Mouse (Mus musculus) limb, embryonic 13.5 days (tissue): ENCODE measurements around the gene Ston1. TPM values are rescaled to one million over a fixed set of nuclear protein-coding genes. Genes with fewer than 3 reads are reported as not detected.
A peak's percentile ranks its signal among the peaks of the same experiment; 100 is the strongest.

Source experiments
- ATAC-seq: fragments of 200-750 bp; cut with Nextera tagmentation; 2 replicates; pipeline ENCODE4 v1.8.0; 2017; ENCODE audit warnings: low read depth, moderate number of reproducible peaks, moderate TSS enrichment; ENCODE audit not compliant: low FRiP score
- H3K27ac ChIP-seq: fragments of 300-500 bp; sonication (generic); 2 replicates; pipeline ENCODE4 v1.5.1; 2015; ENCODE audit warnings: inconsistent platforms, mild to moderate bottlenecking, moderate library complexity
- H3K27me3 ChIP-seq: fragments of 300-500 bp; sonication (generic); 2 replicates; pipeline ENCODE4 v1.6.1; 2015; ENCODE audit warnings: mild to moderate bottlenecking, inconsistent platforms
- H3K36me3 ChIP-seq: fragments of 300-500 bp; sonication (generic); 2 replicates; pipeline ENCODE4 v1.6.1; 2015; ENCODE audit warnings: inconsistent platforms, mild to moderate bottlenecking, moderate library complexity
- H3K4me1 ChIP-seq: fragments of 300-500 bp; sonication (generic); 2 replicates; pipeline ENCODE4 v1.6.1; 2015; ENCODE audit warnings: inconsistent platforms
- H3K4me2 ChIP-seq: fragments of 300-500 bp; sonication (generic); replicated peaks from 2 replicates; pipeline ENCODE4 v1.6.1; 2015; ENCODE audit warnings: inconsistent platforms, mild to moderate bottlenecking, moderate library complexity
- H3K4me3 ChIP-seq: fragments of 300-500 bp; sonication (generic); 2 replicates; pipeline ENCODE4 v1.5.1; 2015; ENCODE audit warnings: moderate library complexity, mild to moderate bottlenecking, inconsistent platforms
- H3K9ac ChIP-seq: fragments of 300-500 bp; sonication (generic); 2 replicates; pipeline ENCODE4 v1.6.1; 2015; ENCODE audit warnings: mild to moderate bottlenecking, inconsistent platforms
- H3K9me3 ChIP-seq: fragments of 300-500 bp; sonication (generic); 2 replicates; pipeline ENCODE4 v1.6.1; 2016; ENCODE audit warnings: inconsistent platforms
- WGBS: fragments of 180-500 bp; shearing (Covaris S2); methylation state at CpG from one replicate; pipeline ENCODE4 v1.1.7; 2015; 5-methylcytosine and 5-hydroxymethylcytosine counted together
- polyA plus RNA-seq: library from polyadenylated mRNA; unstranded; fragments of >200 nt; fragmentation: Nextera tagmentation; extraction: Ambion mirVana; gene quantifications from 2 replicates; pipeline ENCODE4 v1.2.1, GENCODE M21; 2015

Ston1 gene
- polyA plus RNA-seq, 1 experiment from 2014 or later = 9.8 TPM

GRCm38 (mm10) chr17:88629381-88629759 lies 31.9 kb downstream of the Ston1 start:
- peak overlapping the region; percentile 13; the same call in 1 of the 2 replicates for H3K9ac ChIP-seq
- H3K36me3 ChIP-seq = 0 out of 2 replicates have a peak, but pooled peaks cover under 1% of the 10 kb centered on the region
- no peaks in the 10 kb centered on the region for H3K27me3 ChIP-seq
- peak overlapping the region; percentile 85 for H3K27ac ChIP-seq
- peaks cover 79% of the 10 kb centered on the region for H3K4me1 ChIP-seq
- peak; percentile 62 for ATAC-seq
- H3K9me3 ChIP-seq = no peaks in the 10 kb centered on the region
- WGBS = 28% methylated on average over 4 of the region's 4 CpGs
- no peak overlapping the region for H3K4me3 ChIP-seq
- peak overlapping the region; percentile 49 for H3K4me2 ChIP-seq

GRCm38 (mm10) chr17:88629931-88630553 lies 32.6 kb downstream of the Ston1 start:
- peak overlapping the region; percentile 85 for H3K27ac ChIP-seq
- H3K36me3 ChIP-seq = peaks cover under 1% of the 10 kb centered on the region
- no peaks in the 10 kb centered on the region for H3K27me3 ChIP-seq
- 0 out of 2 replicates have a peak overlapping the region, but pooled peaks have one; percentile 3 for H3K4me3 ChIP-seq
- no peak for ATAC-seq
- 35% methylated on average over 11 of the region's 11 CpGs for whole genome bisulfite sequencing
- H3K9ac ChIP-seq = peak overlapping the region; percentile 13; the same call in 1 of the 2 replicates
- H3K4me2 ChIP-seq = peak overlapping the region; percentile 49
- peaks cover 75% of the 10 kb centered on the region for H3K4me1 ChIP-seq
- H3K9me3 ChIP-seq = no peaks in the 10 kb centered on the region

- no peaks in the 10 kb centered on the region for H3K9me3 ChIP-seq
- H3K4me2 ChIP-seq = peak overlapping the region; percentile 49; the same call in 1 of the 2 replicates
- no peaks in the 10 kb centered on the region for H3K27me3 ChIP-seq
- H3K4me3 ChIP-seq = no peak overlapping the region
- H3K4me1 ChIP-seq = peaks cover 70% of the 10 kb centered on the region
- H3K9ac ChIP-seq = no peak overlapping the region
- WGBS = 79% methylated on average over 3 of the region's 3 CpGs
- H3K27ac ChIP-seq = peak overlapping the region; percentile 85
- ATAC-seq = no peak
- peaks cover 6% of the 10 kb centered on the region for H3K36me3 ChIP-seq
These were observed 33.1 kb downstream of the Ston1 start for GRCm38 (mm10) chr17:88630554-88630948.

DNA sequence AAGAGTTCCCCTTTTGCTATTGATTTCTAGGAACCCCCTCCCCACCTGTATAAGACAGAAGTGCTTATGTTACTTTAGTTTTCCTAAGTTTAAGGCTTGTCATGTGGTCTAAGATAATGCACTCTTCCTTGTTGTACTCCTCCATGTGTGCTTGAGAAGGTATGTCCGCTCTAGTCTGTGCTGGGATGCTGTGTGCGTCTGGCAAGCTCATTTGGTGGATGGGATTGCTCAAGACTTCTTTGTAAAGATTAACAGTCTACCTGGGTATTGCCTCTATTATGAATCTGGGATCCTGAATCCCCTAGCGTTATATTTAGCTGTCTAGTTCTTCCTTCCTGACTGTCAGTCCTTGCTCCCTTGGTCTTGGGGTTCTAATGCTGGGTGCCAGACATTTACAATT lies 35.1 kb downstream of the Ston1 start:
- Histone ChIP-seq H3K4me1 (peaks cover 49% of the 10 kb centered on the region), H3K4me3 (no peak overlapping the region), H3K9me3 (no peaks in the 10 kb centered on the region), H3K27me3 (no peaks in the 10 kb centered on the region), H3K36me3 (peaks cover 21% of the 10 kb centered on the region), H3K9ac (no peak overlapping the region), H3K27ac (no peak overlapping the region), H3K4me2 (no peak overlapping the region)
- 96% methylated on average over 3 of the region's 3 CpGs for WGBS
- ATAC-seq = no peak

- no peaks in the 10 kb centered on the region for H3K9me3 ChIP-seq
- WGBS = 82% methylated on average over 14 of the region's 14 CpGs
These were observed 38.6 kb downstream of the Ston1 start for GRCm38 (mm10) chr17:88636076-88636475.

DNA sequence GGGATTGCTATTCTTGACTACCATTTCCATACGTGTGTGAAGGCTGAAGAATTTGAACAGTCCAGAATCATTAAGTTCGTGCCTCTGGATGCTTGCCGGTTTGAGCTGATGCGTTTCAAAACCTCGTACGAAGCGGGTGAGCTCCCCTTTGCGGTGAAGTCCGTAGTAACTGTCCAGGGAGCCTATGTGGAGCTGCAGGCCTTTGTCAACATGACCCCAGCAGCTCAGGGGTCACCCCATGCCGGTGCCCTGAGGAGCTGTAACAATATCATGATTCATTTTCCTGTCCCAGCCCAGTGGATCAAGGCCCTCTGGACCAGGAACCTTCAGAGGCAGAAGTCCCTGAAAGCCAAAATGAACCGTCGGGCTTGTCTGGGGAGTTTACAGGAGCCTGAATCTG lies 39.1 kb downstream of the Ston1 start:
- Histone ChIP-seq H3K9me3 (no peaks in the 10 kb centered on the region), H3K4me3 (no peak overlapping the region), H3K27ac (no peak overlapping the region), H3K4me1 (peaks cover 9% of the 10 kb centered on the region), H3K9ac (no peak overlapping the region), H3K4me2 (no peak overlapping the region), H3K27me3 (no peaks in the 10 kb centered on the region), H3K36me3 (peaks cover 26% of the 10 kb centered on the region)
- WGBS = 69% methylated on average over 12 of the region's 12 CpGs
- no peak for ATAC-seq

More at GRCm38 (mm10) chr17:88636076-88636475, 38.6 kb downstream of the Ston1 start:
- Histone ChIP-seq H3K4me1 (peaks cover 14% of the 10 kb centered on the region), H3K27me3 (no peaks in the 10 kb centered on the region), H3K9ac (no peak overlapping the region), H3K4me3 (no peak overlapping the region), H3K27ac (no peak overlapping the region), H3K4me2 (no peak overlapping the region), H3K36me3 (peaks cover 26% of the 10 kb centered on the region)
- no peak for ATAC-seq

GRCm38 (mm10) chr17:88641012-88641411 lies 43.5 kb downstream of the Ston1 start:
- no peaks in the 10 kb centered on the region for H3K4me1 ChIP-seq
- H3K4me2 ChIP-seq = no peak overlapping the region
- no peak for ATAC-seq
- 26% methylated on average over 6 of the region's 6 CpGs for WGBS
- no peak overlapping the region for H3K4me3 ChIP-seq
- H3K9ac ChIP-seq = no peak overlapping the region
- H3K36me3 ChIP-seq = peaks cover 36% of the 10 kb centered on the region
- no peak overlapping the region for H3K27ac ChIP-seq
- no peaks in the 10 kb centered on the region for H3K9me3 ChIP-seq
- no peaks in the 10 kb centered on the region for H3K27me3 ChIP-seq

GRCm38 (mm10) chr17:88641836-88642235 lies 44.4 kb downstream of the Ston1 start:
- Histone ChIP-seq H3K4me3 (no peak overlapping the region), H3K27me3 (no peaks in the 10 kb centered on the region), H3K36me3 (peaks cover 36% of the 10 kb centered on the region), H3K27ac (no peak overlapping the region), H3K9me3 (no peaks in the 10 kb centered on the region), H3K9ac (no peak overlapping the region), H3K4me1 (no peaks in the 10 kb centered on the region), H3K4me2 (no peak overlapping the region)
- no peak for ATAC-seq
- WGBS = 86% methylated on average over 8 of the region's 8 CpGs

DNA sequence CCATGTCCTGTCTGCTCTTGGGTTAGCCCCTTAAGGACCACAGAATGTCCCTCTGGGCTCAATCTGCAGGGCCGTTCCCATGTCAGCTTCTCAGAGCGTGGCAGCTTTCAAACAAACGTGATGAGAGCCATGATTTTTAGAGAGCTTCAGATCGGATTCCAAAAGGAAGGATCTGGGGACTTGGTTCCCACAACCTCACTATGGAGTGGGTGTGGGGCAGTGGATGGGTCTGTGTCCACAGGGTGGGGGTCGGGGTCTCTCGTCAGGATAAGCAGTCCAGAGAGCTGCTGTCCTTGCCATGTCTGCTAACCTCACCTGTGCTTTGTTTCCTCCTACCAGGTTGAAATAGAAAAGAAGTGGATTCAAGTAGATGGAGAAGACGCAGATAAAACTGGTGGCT lies 47.4 kb downstream of the Ston1 start:
- no peak overlapping the region for H3K4me2 ChIP-seq
- ATAC-seq = no peak
- H3K27me3 ChIP-seq = no peaks in the 10 kb centered on the region
- H3K36me3 ChIP-seq = peaks cover 54% of the 10 kb centered on the region
- H3K9me3 ChIP-seq = no peaks in the 10 kb centered on the region
- H3K27ac ChIP-seq = no peak overlapping the region
- 91% methylated on average over 7 of the region's 7 CpGs for WGBS
- no peak overlapping the region for H3K4me3 ChIP-seq
- H3K4me1 ChIP-seq = no peaks in the 10 kb centered on the region
- no peak overlapping the region for H3K9ac ChIP-seq

- 92% methylated on average over 11 of the region's 11 CpGs for WGBS
- no peak overlapping the region for H3K4me3 ChIP-seq
- no peak overlapping the region for H3K27ac ChIP-seq
- H3K9me3 ChIP-seq = no peaks in the 10 kb centered on the region
- no peak for ATAC-seq
- no peaks in the 10 kb centered on the region for H3K4me1 ChIP-seq
- no peak overlapping the region for H3K4me2 ChIP-seq
- H3K9ac ChIP-seq = no peak overlapping the region
- peaks cover 53% of the 10 kb centered on the region for H3K36me3 ChIP-seq
- H3K27me3 ChIP-seq = no peaks in the 10 kb centered on the region
These were observed 47.8 kb downstream of the Ston1 start for GRCm38 (mm10) chr17:88645299-88645698.

DNA sequence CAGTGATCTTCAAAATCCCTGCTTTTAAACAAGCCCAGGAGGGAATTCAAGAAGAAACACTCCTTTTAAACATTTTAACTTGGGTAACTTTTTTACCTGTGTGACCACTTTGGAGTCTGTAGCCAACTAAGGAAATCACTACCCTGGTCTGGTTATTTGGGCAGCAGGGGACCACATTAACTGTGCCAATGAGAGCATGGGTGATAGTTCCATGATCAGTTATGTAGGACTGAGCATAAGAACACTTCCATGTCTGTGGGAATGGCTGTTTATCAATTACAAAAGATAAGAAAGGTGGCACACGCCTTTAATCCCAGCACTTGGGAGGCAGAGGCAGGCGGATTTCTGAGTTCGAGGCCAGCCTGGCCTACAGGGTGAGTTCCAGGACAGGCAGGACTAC lies 49.7 kb downstream of the Ston1 start:
- Histone ChIP-seq H3K36me3 (peaks cover 45% of the 10 kb centered on the region), H3K9me3 (no peaks in the 10 kb centered on the region), H3K4me3 (no peak overlapping the region), H3K4me1 (no peaks in the 10 kb centered on the region), H3K27ac (no peak overlapping the region), H3K9ac (no peak overlapping the region), H3K4me2 (no peak overlapping the region), H3K27me3 (no peaks in the 10 kb centered on the region)
- no peak for ATAC-seq
- 91% methylated on average over 3 of the region's 3 CpGs for WGBS

DNA sequence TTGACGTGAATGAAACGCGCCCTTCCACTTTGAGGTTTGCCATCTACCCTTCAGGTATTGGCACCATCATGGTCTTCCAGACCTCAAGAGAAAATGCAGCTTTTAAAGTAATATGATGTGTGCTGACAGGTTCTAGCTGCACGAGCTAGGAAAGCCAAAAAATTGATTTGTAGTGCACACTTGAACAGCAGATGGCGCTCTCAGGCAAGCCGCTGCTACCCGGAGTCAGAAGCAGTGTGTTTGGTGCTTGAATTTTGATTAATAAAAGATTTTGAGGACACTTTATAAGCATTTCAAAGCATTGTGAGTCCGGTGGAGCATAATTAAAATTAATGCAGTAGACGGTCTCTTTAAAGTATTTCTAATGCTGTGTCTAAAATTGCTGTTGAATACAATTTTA lies 54.5 kb downstream of the Ston1 start:
- Histone ChIP-seq H3K4me1 (no peaks in the 10 kb centered on the region), H3K27ac (no peak overlapping the region), H3K27me3 (no peaks in the 10 kb centered on the region), H3K9ac (no peak overlapping the region), H3K4me3 (no peak overlapping the region), H3K9me3 (no peaks in the 10 kb centered on the region), H3K4me2 (no peak overlapping the region), H3K36me3 (peaks cover 19% of the 10 kb centered on the region)
- WGBS = 6% methylated on average over 9 of the region's 9 CpGs
- ATAC-seq = no peak
